Mouse (Mus musculus): ENCODE measurements around the gene Fam169a. TPM values are rescaled to one million over a fixed set of nuclear protein-coding genes. Genes with fewer than 3 reads are reported as not detected.

Fam169a gene
- polyA plus RNA-seq, 1 experiment from 2014 or later, result 12.9 TPM

Other genes with a start within 250 kb of the Fam169a start
- 0.80 and 0.95 TPM in 2 replicates for gene Gcnt4, start 142.6 kb upstream of the Fam169a start, polyA plus RNA-seq (2016; fragmentation: Nextera tagmentation; extraction: Ambion mirVana)
- gene 1700029F12Rik, start 32.9 kb upstream of the Fam169a start, polyA plus RNA-seq (2016; fragmentation: Nextera tagmentation; extraction: Ambion mirVana), result not detected in 2 replicates
- 1.9 and 3.3 TPM in 2 replicates for gene Gm6169, start 32.0 kb downstream of the Fam169a start, polyA plus RNA-seq (2016; fragmentation: Nextera tagmentation; extraction: Ambion mirVana)
- 35.2 and 35.7 TPM in 2 replicates for gene Gfm2, start 70.7 kb downstream of the Fam169a start, polyA plus RNA-seq (2016; fragmentation: Nextera tagmentation; extraction: Ambion mirVana)
- gene Nsa2, start 70.7 kb downstream of the Fam169a start, polyA plus RNA-seq (2016; fragmentation: Nextera tagmentation; extraction: Ambion mirVana), result 48.8 and 54.0 TPM in 2 replicates
- gene Hexb, start 131.1 kb downstream of the Fam169a start, polyA plus RNA-seq (2016; fragmentation: Nextera tagmentation; extraction: Ambion mirVana), result 32.5 and 33.1 TPM in 2 replicates
- 4.5 and 5.7 TPM in 2 replicates for gene Enc1, start 173.8 kb downstream of the Fam169a start, polyA plus RNA-seq (2016; fragmentation: Nextera tagmentation; extraction: Ambion mirVana)